Mouse (Mus musculus) effector memory CD4-positive, alpha-beta T cell, adult 5 months (primary cell): Measurements from ENCODE around the gene Glis2. TPM values are rescaled to one million over a fixed set of nuclear protein-coding genes. Genes with fewer than 3 reads are reported as not detected.

Source experiments
- polyA plus RNA-seq: library from polyadenylated mRNA; unstranded; fragments of 100-300 nt; shearing (Covaris generic); gene quantifications from one replicate; pipeline ENCODE4 v1.2.1, GENCODE M21; 2017

The Glis2 gene
- 0.17 TPM for polyA plus RNA-seq

GRCm38 (mm10) chr16:4593971-4594813 lies at the start of gene Glis2:
Gene Glis2, plus strand, starts transcription at chr16:4594713.

DNA sequence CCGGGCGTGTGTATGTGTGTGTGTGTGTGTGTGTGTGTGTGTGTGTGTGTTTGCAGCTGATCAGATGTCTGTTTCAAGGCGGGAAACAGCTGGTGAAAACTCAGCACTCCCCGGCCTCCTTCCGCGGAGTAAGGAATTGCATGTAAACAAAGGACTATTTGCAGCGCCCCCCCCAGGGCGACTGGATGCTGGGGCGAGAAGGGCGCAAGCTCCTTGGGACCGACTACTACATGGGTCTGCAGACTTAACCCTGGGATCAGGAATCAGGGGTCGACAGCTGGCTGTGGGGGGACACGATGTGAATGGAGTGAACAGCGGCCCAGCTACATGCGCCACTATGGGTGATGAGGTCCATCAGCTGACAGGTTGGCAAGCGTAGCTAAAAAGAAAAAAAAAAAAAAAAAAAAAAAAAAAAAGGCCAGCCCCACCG lies 34.8 kb upstream of the Glis2 start, which contains the start of gene Tfap4:
Tfap4 (minus strand) TSS at position 140 of the 430 bp plus-strand sequence.

DNA sequence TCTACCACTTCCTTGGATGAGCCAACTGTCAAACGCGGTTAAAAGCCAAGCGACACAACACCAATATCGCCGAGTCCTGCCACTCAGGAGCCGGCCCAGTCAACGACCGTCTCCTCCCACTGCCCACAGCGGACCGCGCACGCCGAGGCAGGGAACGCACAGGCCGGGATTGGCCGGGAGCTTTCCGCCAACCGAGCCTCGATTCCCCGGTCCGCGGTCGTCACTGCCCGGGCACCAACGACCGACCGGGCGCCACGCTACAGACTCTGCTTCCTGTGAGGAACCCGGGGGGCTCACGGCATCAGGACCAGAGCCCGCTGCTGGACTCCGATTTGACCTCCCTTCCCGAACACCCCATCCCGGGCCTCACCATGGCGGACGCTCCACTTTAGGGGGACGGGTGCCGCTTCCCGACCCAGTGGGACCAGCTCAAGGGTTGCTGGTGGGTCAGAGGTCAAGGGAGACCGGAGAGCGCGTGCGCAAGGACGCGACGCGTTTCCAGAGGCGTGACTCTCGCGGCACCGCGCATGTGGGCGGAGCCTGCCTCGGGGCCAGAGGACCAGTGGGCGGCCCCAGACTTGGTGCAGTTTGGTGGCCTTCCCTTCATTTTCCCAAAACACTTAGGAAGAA lies 30.1 kb downstream of the Glis2 start, which contains the start of gene Pam16:
Pam16 (minus strand) TSS at position 508 of the 630 bp plus-strand sequence.

DNA sequence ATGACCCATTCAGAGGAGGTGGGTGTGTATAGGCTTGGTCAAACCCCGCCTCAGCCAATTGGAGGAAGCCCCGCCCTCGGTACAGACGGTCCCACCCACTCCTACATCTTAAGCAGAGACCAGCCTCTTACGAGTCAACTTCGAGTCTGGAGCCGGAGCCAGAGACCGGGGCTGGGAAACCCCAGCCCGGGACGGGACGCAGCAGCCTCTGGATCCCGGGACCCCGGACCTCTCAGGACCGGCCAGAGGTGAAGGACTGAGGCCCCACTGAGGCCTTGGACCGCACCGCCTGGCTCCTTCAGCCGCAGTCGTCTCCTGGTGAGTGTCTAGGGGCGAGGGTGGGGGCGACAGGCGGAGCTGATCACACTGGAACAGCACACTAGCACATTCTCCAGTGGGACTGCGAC lies 45.3 kb downstream of the Glis2 start, which contains the start of the genes Vasn and Dnaja3:
Vasn (plus strand) TSS at position 111 of the 407 bp plus-strand sequence.
Dnaja3 (plus strand) TSS at position 159 of the 407 bp plus-strand sequence.

Other genes with a start within 250 kb of the Glis2 start
- gene Adcy9, start 174.2 kb upstream of the Glis2 start, polyA plus RNA-seq: 0.87 TPM
- gene Srl, start 52.9 kb upstream of the Glis2 start, polyA plus RNA-seq: not detected
- gene Tfap4, start 34.9 kb upstream of the Glis2 start, polyA plus RNA-seq: 1.0 TPM
- 9.7 TPM for gene Pam16, start 30.3 kb downstream of the Glis2 start, polyA plus RNA-seq
- gene Vasn, start 45.2 kb downstream of the Glis2 start, polyA plus RNA-seq: 0.65 TPM
- gene Dnaja3, start 45.3 kb downstream of the Glis2 start, polyA plus RNA-seq: 33.5 TPM
- 103 TPM for gene Coro7, start 85.1 kb downstream of the Glis2 start, polyA plus RNA-seq
- gene Nmral1, start 124.6 kb downstream of the Glis2 start, polyA plus RNA-seq: 2.7 TPM
- 47.4 TPM for gene Hmox2, start 131.6 kb downstream of the Glis2 start, polyA plus RNA-seq
- 73.7 TPM for gene Cdip1, start 195.6 kb downstream of the Glis2 start, polyA plus RNA-seq
- 0.31 TPM for gene 4930562C15Rik, start 240.7 kb downstream of the Glis2 start, polyA plus RNA-seq